Mouse (Mus musculus): ENCODE measurements at regions not wholly inside any gene's neighbourhood (a gene's known extent, or its start where the extent isn't known, plus 50 kb on each side); places are given as distances from the start of the nearest gene placed in this dataset.

- Histone ChIP-seq H3K27me3 (ENCODE audit: control insufficient read depth, insufficient read depth, low read depth, low read length) (no peaks in the 10 kb centered on the region), H3K4me3 (ENCODE audit: low read depth, low read length) (no peak overlapping the region), H3K4me2 (ENCODE audit: low read depth, low read length) (no peak overlapping the region), H3K27ac (ENCODE audit: low read length) (no peak overlapping the region), H3K9me3 (replicated peaks; ENCODE audit: control insufficient read depth, low read length) (no peaks in the 10 kb centered on the region; the same call in 1 of the 2 replicates), H3K9ac (ENCODE audit: low read depth, low read length) (no peak overlapping the region), H3K36me3 (ENCODE audit: control insufficient read depth, insufficient read depth) (no peaks in the 10 kb centered on the region), H3K4me1 (ENCODE audit: control insufficient read depth, low read depth, low read length) (no peaks in the 10 kb centered on the region)
- WGBS (ENCODE audit: insufficient replicate concordance) = 68% methylated on average over 7 of the region's 7 CpGs
- no peak for ATAC-seq (ENCODE audit: low read depth)
Measured at GRCm38 (mm10) chr6:138207293-138207844, 67.3 kb downstream of the Mgst1 start.

GRCm38 (mm10) chr6:138215189-138215588, 75.1 kb downstream of the Mgst1 start:
- H3K4me3 ChIP-seq (ENCODE audit: low read depth, low read length) = no peak overlapping the region
- H3K4me1 ChIP-seq (ENCODE audit: control insufficient read depth, low read depth, low read length) = no peaks in the 10 kb centered on the region
- no peak for ATAC-seq (ENCODE audit: low read depth)
- no peak overlapping the region for H3K4me2 ChIP-seq (ENCODE audit: low read depth, low read length)
- no peaks in the 10 kb centered on the region for H3K27me3 ChIP-seq (ENCODE audit: control insufficient read depth, insufficient read depth, low read depth, low read length)
- no peaks in the 10 kb centered on the region for H3K9me3 ChIP-seq (replicated peaks; ENCODE audit: control insufficient read depth, low read length)
- no peak overlapping the region for H3K27ac ChIP-seq (ENCODE audit: low read length)
- no peaks in the 10 kb centered on the region for H3K36me3 ChIP-seq (ENCODE audit: control insufficient read depth, insufficient read depth)
- H3K9ac ChIP-seq (ENCODE audit: low read depth, low read length) = no peak overlapping the region

GRCm38 (mm10) chr6:138232403-138232802, 92.3 kb downstream of the Mgst1 start:
- no peak overlapping the region for H3K27ac ChIP-seq (ENCODE audit: low read length)
- H3K36me3 ChIP-seq (ENCODE audit: control insufficient read depth, insufficient read depth) = no peaks in the 10 kb centered on the region
- no peaks in the 10 kb centered on the region for H3K4me1 ChIP-seq (ENCODE audit: control insufficient read depth, low read depth, low read length)
- WGBS (ENCODE audit: insufficient replicate concordance) = 49% methylated on average over 4 of the region's 4 CpGs
- no peak overlapping the region for H3K9ac ChIP-seq (ENCODE audit: low read depth, low read length)
- ATAC-seq (ENCODE audit: low read depth) = no peak
- H3K4me3 ChIP-seq (ENCODE audit: low read depth, low read length) = no peak overlapping the region
- H3K9me3 ChIP-seq (replicated peaks; ENCODE audit: control insufficient read depth, low read length) = no peaks in the 10 kb centered on the region
- no peaks in the 10 kb centered on the region for H3K27me3 ChIP-seq (ENCODE audit: control insufficient read depth, insufficient read depth, low read depth, low read length)
- no peak overlapping the region for H3K4me2 ChIP-seq (ENCODE audit: low read depth, low read length)

GRCm38 (mm10) chr6:138242837-138243236, 102.7 kb downstream of the Mgst1 start:
- Histone ChIP-seq H3K4me2 (ENCODE audit: low read depth, low read length) (no peak overlapping the region), H3K9ac (ENCODE audit: low read depth, low read length) (no peak overlapping the region), H3K4me3 (ENCODE audit: low read depth, low read length) (no peak overlapping the region), H3K4me1 (ENCODE audit: control insufficient read depth, low read depth, low read length) (no peaks in the 10 kb centered on the region; the same call in 1 of the 2 replicates), H3K36me3 (ENCODE audit: control insufficient read depth, insufficient read depth) (no peaks in the 10 kb centered on the region), H3K9me3 (replicated peaks; ENCODE audit: control insufficient read depth, low read length) (no peaks in the 10 kb centered on the region), H3K27me3 (ENCODE audit: control insufficient read depth, insufficient read depth, low read depth, low read length) (no peaks in the 10 kb centered on the region), H3K27ac (ENCODE audit: low read length) (no peak overlapping the region)
- ATAC-seq (ENCODE audit: low read depth) = no peak
- 31% methylated on average over 1 of the region's 1 CpGs for WGBS (ENCODE audit: insufficient replicate concordance)

GRCm38 (mm10) chr6:138266668-138267067, 126.6 kb downstream of the Mgst1 start:
- no peaks in the 10 kb centered on the region for H3K4me1 ChIP-seq (ENCODE audit: control insufficient read depth, low read depth, low read length)
- no peaks in the 10 kb centered on the region for H3K36me3 ChIP-seq (ENCODE audit: control insufficient read depth, insufficient read depth)
- H3K9ac ChIP-seq (ENCODE audit: low read depth, low read length) = no peak overlapping the region
- no peak overlapping the region for H3K4me3 ChIP-seq (ENCODE audit: low read depth, low read length)
- H3K27me3 ChIP-seq (ENCODE audit: control insufficient read depth, insufficient read depth, low read depth, low read length) = no peaks in the 10 kb centered on the region
- ATAC-seq (ENCODE audit: low read depth) = peak; percentile 87
- H3K27ac ChIP-seq (ENCODE audit: low read length) = no peak overlapping the region
- H3K4me2 ChIP-seq (ENCODE audit: low read depth, low read length) = no peak overlapping the region
- WGBS (ENCODE audit: insufficient replicate concordance) = 57% methylated on average over 3 of the region's 3 CpGs
- no peaks in the 10 kb centered on the region for H3K9me3 ChIP-seq (replicated peaks; ENCODE audit: control insufficient read depth, low read length)
